Mouse (Mus musculus) hindbrain, embryonic 10.5 days (tissue): Measurements from ENCODE around the gene Tnfrsf13b. TPM values are rescaled to one million over a fixed set of nuclear protein-coding genes. Genes with fewer than 3 reads are reported as not detected.
"Not testable (repeated sequence)": the region's sequence is repeated elsewhere in the genome, so short reads cannot be mapped to it uniquely, and the experiment has no call there.

Experiments
- DNase-seq: peaks from one replicate; pipeline ENCODE4 v3.0.0-alpha.2; 2017; ENCODE audit warnings: low spot score
- H3K27ac ChIP-seq: fragments of 300-500 bp; sonication (generic); 2 replicates; pipeline ENCODE4 v1.5.1; 2016; ENCODE audit warnings: mild to moderate bottlenecking, moderate library complexity
- H3K27me3 ChIP-seq: fragments of 300-500 bp; sonication (generic); 2 replicates; pipeline ENCODE4 v1.6.1; 2016; ENCODE audit warnings: mild to moderate bottlenecking; ENCODE audit not compliant: poor library complexity, insufficient read depth, severe bottlenecking
- H3K36me3 ChIP-seq: fragments of 300-500 bp; sonication (generic); 2 replicates; pipeline ENCODE4 v1.6.1; 2016; ENCODE audit warnings: mild to moderate bottlenecking, moderate library complexity
- H3K4me1 ChIP-seq: fragments of 300-500 bp; sonication (generic); replicated peaks from 2 replicates; pipeline ENCODE4 v1.6.1; 2016; ENCODE audit warnings: mild to moderate bottlenecking
- H3K4me3 ChIP-seq: fragments of 300-500 bp; sonication (generic); 2 replicates; pipeline ENCODE4 v1.5.1; 2016; ENCODE audit warnings: mild to moderate bottlenecking, moderate library complexity
- H3K9me3 ChIP-seq: fragments of 300-500 bp; sonication (generic); 2 replicates; pipeline ENCODE4 v1.6.1; 2016; ENCODE audit warnings: mild to moderate bottlenecking, moderate library complexity
- WGBS: fragments of 180-500 bp; shearing (Covaris S2); methylation state at CpG from one replicate; pipeline ENCODE4 v1.1.7; 2016; 5-methylcytosine and 5-hydroxymethylcytosine counted together
- polyA plus RNA-seq: library from polyadenylated mRNA; unstranded; fragments of >200 nt; fragmentation: Nextera tagmentation; extraction: Ambion mirVana; gene quantifications from 2 replicates; pipeline ENCODE4 v1.2.1, GENCODE M21; 2016

The Tnfrsf13b gene
- polyA plus RNA-seq, 1 experiment from 2014 or later, result 1.5 TPM

- no peaks in the 10 kb centered on the region for H3K9me3 ChIP-seq
- H3K4me3 ChIP-seq, result no peak overlapping the region
- no peaks in the 10 kb centered on the region for H3K27me3 ChIP-seq
- 72% methylated on average over 2 of the region's 2 CpGs for WGBS
- no peak overlapping the region for H3K27ac ChIP-seq
- no peaks in the 10 kb centered on the region for H3K4me1 ChIP-seq
- H3K36me3 ChIP-seq, result no peaks in the 10 kb centered on the region
- no peak for DNase-seq
Observed at GRCm38 (mm10) chr11:61190776-61191175, 64.2 kb downstream of the Tnfrsf13b start.

- not testable (repeated sequence) for H3K36me3 ChIP-seq, DNase-seq, H3K27ac ChIP-seq, H3K27me3 ChIP-seq, H3K4me1 ChIP-seq, H3K4me3 ChIP-seq, H3K9me3 ChIP-seq
- WGBS, result 93% methylated on average over 8 of the region's 10 CpGs
Observed at GRCm38 (mm10) chr11:61192123-61192522, 65.6 kb downstream of the Tnfrsf13b start.

- H3K36me3 ChIP-seq, result no peaks in the 10 kb centered on the region
- WGBS, result 100% methylated on average over 2 of the region's 2 CpGs
- no peaks in the 10 kb centered on the region for H3K27me3 ChIP-seq
- H3K9me3 ChIP-seq, result no peaks in the 10 kb centered on the region
- no peak for DNase-seq
- H3K4me1 ChIP-seq, result no peaks in the 10 kb centered on the region
- no peak overlapping the region for H3K4me3 ChIP-seq
- H3K27ac ChIP-seq, result no peak overlapping the region
Observed at GRCm38 (mm10) chr11:61192779-61193178, 66.2 kb downstream of the Tnfrsf13b start.

GRCm38 (mm10) chr11:61193392-61193791, 66.8 kb downstream of the Tnfrsf13b start:
- Histone ChIP-seq H3K27ac (no peak overlapping the region), H3K36me3 (no peaks in the 10 kb centered on the region), H3K9me3 (no peaks in the 10 kb centered on the region), H3K4me3 (no peak overlapping the region), H3K27me3 (no peaks in the 10 kb centered on the region), H3K4me1 (no peaks in the 10 kb centered on the region)
- 15% methylated on average over 9 of the region's 9 CpGs for WGBS
- DNase-seq, result peak; percentile 71

- Histone ChIP-seq H3K4me3 (no peak overlapping the region), H3K27ac (no peak overlapping the region), H3K36me3 (no peaks in the 10 kb centered on the region), H3K4me1 (no peaks in the 10 kb centered on the region), H3K27me3 (no peaks in the 10 kb centered on the region), H3K9me3 (no peaks in the 10 kb centered on the region)
- whole genome bisulfite sequencing, result 87% methylated on average over 14 of the region's 14 CpGs
- DNase-seq, result no peak
Observed at GRCm38 (mm10) chr11:61196616-61197353, 70.2 kb downstream of the Tnfrsf13b start.

- Histone ChIP-seq H3K27me3 (no peaks in the 10 kb centered on the region), H3K4me1 (no peaks in the 10 kb centered on the region), H3K9me3 (no peaks in the 10 kb centered on the region), H3K4me3 (no peak overlapping the region), H3K27ac (no peak overlapping the region), H3K36me3 (no peaks in the 10 kb centered on the region)
- no peak for DNase-seq
Observed at GRCm38 (mm10) chr11:61197935-61198334, 71.4 kb downstream of the Tnfrsf13b start.

Other genes starting within 250 kb of the Tnfrsf13b start
- 68.7 and 75.6 TPM in 2 replicates for gene Tmem11, start 247.5 kb upstream of the Tnfrsf13b start, polyA plus RNA-seq
- gene Natd1, start 212.0 kb upstream of the Tnfrsf13b start, polyA plus RNA-seq, result 22.1 and 26.3 TPM in 2 replicates
- 55.9 and 67.5 TPM in 2 replicates for gene Map2k3, start 194.7 kb upstream of the Tnfrsf13b start, polyA plus RNA-seq
- gene Kcnj12, start 104.2 kb upstream of the Tnfrsf13b start, polyA plus RNA-seq, result 2.9 and 3.7 TPM in 2 replicates
- gene Usp22, start 48.3 kb downstream of the Tnfrsf13b start, polyA plus RNA-seq, result 206 and 255 TPM in 2 replicates
- not detected in 2 replicates for gene Aldh3a1, start 80.8 kb downstream of the Tnfrsf13b start, polyA plus RNA-seq
- gene Aldh3a2, start 140.7 kb downstream of the Tnfrsf13b start, polyA plus RNA-seq, result 22.6 and 23.6 TPM in 2 replicates
- not detected in 2 replicates for gene Slc47a2, start 216.1 kb downstream of the Tnfrsf13b start, polyA plus RNA-seq